Mouse (Mus musculus) ES-Bruce4 (cell line): ENCODE results near the gene Ssu72. TPM values are rescaled to one million over a fixed set of nuclear protein-coding genes. Genes with fewer than 3 reads are reported as not detected.

Experiments used
- H3K27ac ChIP-seq: 2 replicates; pipeline ENCODE4 v1.5.1; 2012; ENCODE audit warnings: low read length, inconsistent platforms; ENCODE audit not compliant: insufficient read depth
- H3K27me3 ChIP-seq: 2 replicates; pipeline ENCODE4 v1.6.1; 2012; ENCODE audit warnings: mild to moderate bottlenecking, low read length, inconsistent platforms; ENCODE audit not compliant: control insufficient read depth, poor library complexity, insufficient read depth, severe bottlenecking
- H3K36me3 ChIP-seq: 2 replicates; pipeline ENCODE4 v1.6.1; 2012; ENCODE audit warnings: inconsistent platforms, mild to moderate bottlenecking, low read length, moderate library complexity; ENCODE audit not compliant: control insufficient read depth, poor library complexity, insufficient read depth, severe bottlenecking
- H3K4me1 ChIP-seq: one replicate; pipeline ENCODE4 v1.8.1; 2011; ENCODE audit warnings: low read length; ENCODE audit not compliant: control insufficient read depth, insufficient read depth
- H3K4me3 ChIP-seq: 2 replicates; pipeline ENCODE4 v1.5.1; 2011; ENCODE audit warnings: low read depth, mild to moderate bottlenecking, low read length
- H3K9ac ChIP-seq: 2 replicates; pipeline ENCODE4 v1.6.1; 2012; ENCODE audit warnings: low read depth, mild to moderate bottlenecking, inconsistent platforms; ENCODE audit not compliant: poor library complexity, severe bottlenecking
- H3K9me3 ChIP-seq: replicated peaks from 2 replicates; pipeline ENCODE4 v1.6.1; 2012; ENCODE audit warnings: mild to moderate bottlenecking, low read length, inconsistent platforms; ENCODE audit not compliant: control insufficient read depth, poor library complexity, insufficient read depth, severe bottlenecking
- CTCF ChIP-seq: IDR thresholded peaks from one replicate; pipeline ENCODE4 v1.8.1; 2011; ENCODE audit warnings: low read depth, low read length
- EP300 ChIP-seq: IDR thresholded peaks from 2 replicates; pipeline ENCODE4 v1.6.1; 2011; ENCODE audit warnings: low read depth, low read length; ENCODE audit not compliant: insufficient read depth
- POLR2A ChIP-seq: IDR thresholded peaks from one replicate; pipeline ENCODE4 v1.8.1; 2011; ENCODE audit warnings: low read length; ENCODE audit not compliant: insufficient read depth
- polyA plus RNA-seq: library from polyadenylated mRNA; stranded (reverse); fragments of >200 nt; gene quantifications from 2 replicates; pipeline ENCODE4 v1.2.4, GENCODE M21; 2011; ENCODE audit warnings: low read depth; ENCODE audit not compliant: missing spikeins, insufficient read depth, insufficient read length

Gene Ssu72
- polyA plus RNA-seq, 1 experiment, result 151 TPM

DNA sequence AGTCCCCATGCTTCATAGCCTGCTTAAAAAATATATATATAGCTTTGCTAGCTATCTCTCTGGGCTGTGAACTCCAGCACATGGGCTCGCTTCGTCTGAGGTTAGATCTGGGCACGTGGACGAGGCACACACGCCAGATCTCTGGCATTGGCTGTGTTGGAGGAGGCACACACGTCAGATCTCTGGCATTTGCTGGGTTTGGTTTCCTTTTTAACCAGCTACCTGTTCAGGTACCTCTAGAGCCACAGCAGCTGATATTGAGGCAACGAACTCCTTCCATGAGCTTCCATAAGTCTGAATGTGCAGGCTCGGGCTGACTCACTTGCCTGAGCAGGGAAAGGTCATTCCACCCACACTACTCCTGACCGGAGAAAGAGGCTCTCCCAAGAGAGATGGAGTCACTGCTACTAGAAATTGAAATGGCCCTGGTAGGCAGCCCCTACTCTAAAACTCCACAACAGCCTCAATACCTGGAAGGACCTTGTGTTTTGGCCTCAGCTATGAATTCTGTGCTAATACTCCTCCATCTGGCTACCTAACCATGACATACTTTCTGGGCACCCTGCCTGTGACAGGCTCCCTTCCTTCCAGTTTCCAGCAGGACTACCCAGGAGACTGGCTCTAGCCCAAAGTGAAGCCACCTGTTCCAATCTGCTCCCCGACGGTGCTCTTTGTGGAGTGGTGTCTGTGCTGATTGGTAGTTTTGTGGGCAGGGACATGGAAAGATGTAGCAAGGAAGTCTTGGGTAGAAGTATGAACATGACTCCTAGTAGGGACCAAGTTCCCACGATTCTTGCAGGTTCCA lies 13.8 kb upstream of the Ssu72 start:
- no peak for TF ChIP-seq CTCF
- TF ChIP-seq EP300, result no peak
- no peak for TF ChIP-seq POLR2A
- Histone ChIP-seq H3K4me1 (peaks cover 2% of the 10 kb centered on the region), H3K27me3 (no peaks in the 10 kb centered on the region), H3K27ac (no peak overlapping the region), H3K4me3 (no peak overlapping the region), H3K36me3 (no peaks in the 10 kb centered on the region), H3K9ac (no peak overlapping the region), H3K9me3 (peaks cover 7% of the 10 kb centered on the region; the same call in 1 of the 2 replicates)

DNA sequence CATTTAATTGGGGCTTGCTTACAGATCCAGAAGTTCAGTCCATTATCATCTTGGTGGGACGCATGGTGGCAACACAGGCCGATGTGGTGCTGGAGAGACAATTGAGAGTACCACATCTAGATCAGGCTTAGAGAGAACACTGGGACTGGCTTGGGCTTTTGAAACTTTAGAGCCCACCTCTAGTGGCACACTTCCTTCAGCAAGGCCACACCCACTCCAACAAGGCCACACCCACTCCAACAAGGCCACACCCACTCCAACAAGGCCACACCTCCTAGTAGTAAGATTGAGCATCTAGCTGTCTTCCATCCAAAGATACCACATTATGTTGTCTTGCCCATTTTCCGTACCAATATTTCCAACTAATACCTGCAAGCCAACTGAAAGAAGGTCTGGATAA lies 12.2 kb upstream of the Ssu72 start:
- TF ChIP-seq EP300 (no peak), POLR2A (no peak), CTCF (no peak)
- Histone ChIP-seq H3K4me3 (no peak overlapping the region), H3K27ac (no peak overlapping the region), H3K9me3 (0 out of 2 replicates have a peak, but pooled peaks cover under 1% of the 10 kb centered on the region), H3K36me3 (no peaks in the 10 kb centered on the region), H3K4me1 (peaks cover 2% of the 10 kb centered on the region), H3K9ac (no peak overlapping the region), H3K27me3 (no peaks in the 10 kb centered on the region)

DNA sequence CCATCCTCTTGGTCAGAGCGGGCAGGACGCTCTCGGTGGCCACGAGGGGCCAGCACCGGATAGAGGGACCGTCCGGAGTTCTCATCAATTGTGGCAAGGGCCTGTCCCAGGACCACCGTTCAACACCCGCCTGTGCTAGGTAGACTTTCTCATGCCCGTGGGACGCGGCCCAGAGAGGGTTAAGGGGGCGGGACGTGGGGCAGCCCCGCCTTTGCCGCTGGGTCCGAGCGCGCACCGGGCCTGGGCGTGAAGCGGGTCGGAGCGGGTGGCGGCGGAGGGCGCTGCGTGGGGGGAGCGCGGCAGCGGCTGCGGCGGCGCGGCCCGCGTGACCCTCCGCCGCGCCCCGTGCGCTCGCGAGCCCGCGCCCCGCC lies 10.5 kb upstream of the Ssu72 start, which contains the start of gene Fndc10:
TSS of gene Fndc10 (plus strand) at position 232 of the 371 bp plus-strand sequence.
- H3K4me3 ChIP-seq, result peak within 1 kb of the TSS; percentile 70
- H3K27ac ChIP-seq, result peak within 1 kb of the TSS; percentile 3; the same call in 1 of the 2 replicates
- no peaks in the 10 kb centered on the region for H3K27me3 ChIP-seq
- H3K36me3 ChIP-seq, result no peaks in the 10 kb centered on the region
- TF ChIP-seq EP300 (no peak), CTCF (no peak), POLR2A (no peak)
- H3K4me1 ChIP-seq, result peaks cover 2% of the 10 kb centered on the region
- peak within 1 kb of the TSS; percentile 64 for H3K9ac ChIP-seq
- H3K9me3 ChIP-seq, result no peaks in the 10 kb centered on the region

DNA sequence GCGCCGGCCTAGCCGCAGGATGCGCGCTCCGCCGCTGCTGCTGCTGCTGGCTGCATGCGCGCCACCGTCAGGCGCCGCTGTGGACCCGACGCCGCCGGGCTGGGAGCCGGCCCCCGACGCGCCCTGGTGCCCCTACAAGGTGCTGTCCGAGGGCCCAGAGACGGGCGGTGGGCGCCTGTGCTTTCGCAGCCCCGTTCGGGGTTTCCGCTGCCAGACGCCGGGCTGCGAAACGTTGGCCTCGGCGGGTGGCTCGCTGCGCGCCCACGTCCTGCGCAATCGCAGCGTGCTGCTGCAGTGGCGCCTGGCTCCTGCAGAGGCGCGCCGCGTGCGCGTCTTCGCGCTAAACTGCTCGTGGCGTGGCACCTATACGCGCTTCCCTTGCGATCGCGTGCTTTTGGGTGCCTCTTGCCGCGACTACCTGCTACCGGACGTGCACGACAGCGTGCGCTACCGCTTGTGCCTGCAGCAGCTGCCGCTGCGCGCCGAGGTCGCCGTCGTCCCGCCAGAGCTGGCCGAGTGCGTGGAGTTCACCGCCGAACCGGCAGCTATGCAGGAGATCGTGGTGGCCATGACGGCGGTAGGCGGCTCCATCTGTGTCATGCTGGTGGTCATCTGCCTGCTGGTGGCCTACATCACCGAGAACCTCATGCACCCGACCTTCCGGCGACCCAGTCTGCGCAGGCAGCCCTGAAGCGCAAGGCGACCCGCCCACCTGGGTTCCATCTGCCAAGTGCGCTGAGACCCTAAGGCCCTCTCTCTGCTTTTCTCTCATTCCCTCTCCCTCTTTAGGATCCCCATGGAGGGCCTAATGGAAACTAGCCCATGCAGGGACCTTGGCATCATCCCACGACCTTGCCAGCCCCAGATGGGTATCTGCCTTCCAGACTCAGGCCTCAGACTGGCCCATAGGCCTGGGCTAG lies 9.9 kb upstream of the Ssu72 start:
- Histone ChIP-seq H3K27me3 (no peaks in the 10 kb centered on the region), H3K36me3 (no peaks in the 10 kb centered on the region), H3K9me3 (no peaks in the 10 kb centered on the region), H3K4me1 (peaks cover 2% of the 10 kb centered on the region), H3K9ac (peak overlapping the region; percentile 64), H3K27ac (no peak overlapping the region), H3K4me3 (peak overlapping the region; percentile 70)
- no peak for TF ChIP-seq POLR2A

DNA sequence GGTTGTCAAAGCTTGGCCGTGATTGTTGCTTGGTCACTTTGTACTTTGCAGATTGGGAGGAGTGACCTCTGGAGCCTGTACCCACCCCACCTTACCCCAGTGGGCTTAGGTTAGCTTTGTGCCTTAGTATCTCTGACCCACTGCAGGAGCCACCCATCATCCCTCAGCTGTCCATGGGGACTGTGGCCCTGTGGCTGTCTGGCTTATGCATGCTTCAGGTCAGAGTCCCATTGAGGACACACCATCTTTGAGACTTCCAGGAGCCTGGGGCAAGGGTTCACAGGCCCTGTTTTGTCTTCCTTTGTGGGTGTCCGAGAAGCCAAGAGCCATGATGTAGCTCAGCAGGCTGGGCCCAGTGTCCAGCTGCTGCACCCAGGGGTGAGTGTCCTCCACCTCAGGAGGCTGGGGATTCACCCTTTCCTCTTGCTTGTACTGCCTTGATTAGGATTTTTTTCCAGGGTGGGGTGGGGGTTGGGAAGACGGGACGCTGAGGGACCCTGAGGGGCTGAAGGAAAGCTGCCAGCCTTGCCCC lies 9.0 kb upstream of the Ssu72 start:
- TF ChIP-seq POLR2A, result no peak
- TF ChIP-seq EP300, result no peak
- TF ChIP-seq CTCF, result no peak
- Histone ChIP-seq H3K9me3 (no peaks in the 10 kb centered on the region), H3K4me1 (peaks cover 2% of the 10 kb centered on the region), H3K27me3 (no peaks in the 10 kb centered on the region), H3K36me3 (no peaks in the 10 kb centered on the region), H3K4me3 (peak overlapping the region; percentile 70), H3K9ac (peak overlapping the region; percentile 64), H3K27ac (no peak overlapping the region)
